Mouse (Mus musculus) erythroblast, embryonic 14.5 days (primary cell): ENCODE measurements around the gene Thumpd3. TPM values are rescaled to one million over a fixed set of nuclear protein-coding genes. Genes with fewer than 3 reads are reported as not detected.

Experiments
- H3K27me3 ChIP-seq: 2 replicates; pipeline ENCODE4 v1.6.1; 2012; ENCODE audit warnings: inconsistent platforms; ENCODE audit not compliant: control insufficient read depth
- H3K36me3 ChIP-seq: 2 replicates; pipeline ENCODE4 v1.6.1; 2012; ENCODE audit warnings: mild to moderate bottlenecking, inconsistent platforms; ENCODE audit not compliant: control insufficient read depth
- H3K4me1 ChIP-seq: 2 replicates; pipeline ENCODE4 v1.6.1; 2012; ENCODE audit warnings: inconsistent platforms; ENCODE audit not compliant: control insufficient read depth
- H3K4me3 ChIP-seq: replicated peaks from 2 replicates; pipeline ENCODE3; 2012; ENCODE audit warnings: moderate library complexity, mild to moderate bottlenecking, inconsistent platforms
- H3K9me3 ChIP-seq: 2 replicates; pipeline ENCODE4 v1.6.1; 2012; ENCODE audit warnings: low read length, inconsistent platforms, mixed read lengths; ENCODE audit not compliant: control insufficient read depth
- GATA1 ChIP-seq: IDR thresholded peaks from 2 replicates; pipeline ENCODE4 v1.6.1; 2012; ENCODE audit warnings: low read length, inconsistent platforms, mixed read lengths
- TAL1 ChIP-seq: IDR thresholded peaks from 3 replicates; pipeline ENCODE4 v1.6.1; 2012; ENCODE audit warnings: low read length, inconsistent platforms, mixed read lengths
- polyA plus RNA-seq: library from polyadenylated mRNA; stranded (reverse); fragments of >175 nt; gene quantifications from 2 replicates; pipeline ENCODE4 v1.2.3, GENCODE M21; 2012

The Thumpd3 gene
- polyA plus RNA-seq, 1 experiment = 0.25 TPM

- TF ChIP-seq GATA1 (no peak), TAL1 (no peak)
- H3K4me3 ChIP-seq = no peak overlapping the region
- H3K4me1 ChIP-seq = peaks cover 8% of the 10 kb centered on the region
- no peaks in the 10 kb centered on the region for H3K27me3 ChIP-seq
- H3K36me3 ChIP-seq = peaks cover 16% of the 10 kb centered on the region
- H3K9me3 ChIP-seq = no peaks in the 10 kb centered on the region
Measured at GRCm38 (mm10) chr6:113093206-113093605, 47.2 kb downstream of the Thumpd3 start.

DNA sequence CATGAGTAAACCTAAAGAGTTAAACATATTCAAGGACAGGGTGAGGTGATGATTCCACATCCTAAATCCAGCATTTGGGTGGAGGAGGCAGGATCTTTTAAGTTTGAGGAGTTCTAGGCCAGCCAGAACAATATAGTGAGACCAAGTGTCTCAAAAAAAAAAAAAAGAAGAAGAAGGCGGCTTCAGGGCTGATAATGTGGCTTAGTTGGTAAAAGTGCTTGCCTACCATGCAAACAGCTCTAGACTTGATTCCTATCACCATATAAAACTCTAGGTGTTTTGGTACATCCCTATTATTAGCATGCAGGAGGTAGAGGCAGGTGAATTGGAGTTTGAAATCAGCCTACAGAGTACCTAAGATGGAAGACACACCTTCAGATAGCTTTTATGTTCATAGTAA, 49.5 kb downstream of the Thumpd3 start:
- Histone ChIP-seq H3K4me1 (peaks cover 13% of the 10 kb centered on the region), H3K4me3 (no peak overlapping the region), H3K36me3 (peaks cover 12% of the 10 kb centered on the region), H3K9me3 (no peaks in the 10 kb centered on the region), H3K27me3 (no peaks in the 10 kb centered on the region)
- TF ChIP-seq TAL1 (no peak), GATA1 (no peak)

DNA sequence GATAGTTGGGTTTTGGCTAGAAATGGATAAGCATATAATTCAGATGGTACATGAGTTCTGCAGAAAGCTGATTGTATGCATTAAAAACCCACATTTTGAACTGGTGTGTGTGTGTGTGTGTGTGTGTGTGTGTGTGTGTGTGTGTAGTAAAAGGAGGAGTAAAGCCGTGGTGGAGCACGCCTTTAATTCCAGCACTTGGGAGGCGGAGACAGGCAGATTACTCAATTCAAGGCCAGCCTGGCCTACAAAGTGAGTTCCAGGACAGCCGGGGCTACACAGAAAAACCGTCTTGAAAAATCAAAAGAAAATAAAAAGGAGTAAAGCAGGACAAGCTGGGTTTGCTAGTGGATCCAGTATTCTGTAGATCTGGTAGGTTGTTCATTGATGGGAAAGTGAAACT, 51.6 kb downstream of the Thumpd3 start:
- no peaks in the 10 kb centered on the region for H3K9me3 ChIP-seq
- H3K36me3 ChIP-seq = peaks cover 12% of the 10 kb centered on the region
- no peak for TF ChIP-seq TAL1
- no peak for TF ChIP-seq GATA1
- H3K4me1 ChIP-seq = peaks cover 20% of the 10 kb centered on the region
- no peak overlapping the region for H3K4me3 ChIP-seq
- H3K27me3 ChIP-seq = no peaks in the 10 kb centered on the region

DNA sequence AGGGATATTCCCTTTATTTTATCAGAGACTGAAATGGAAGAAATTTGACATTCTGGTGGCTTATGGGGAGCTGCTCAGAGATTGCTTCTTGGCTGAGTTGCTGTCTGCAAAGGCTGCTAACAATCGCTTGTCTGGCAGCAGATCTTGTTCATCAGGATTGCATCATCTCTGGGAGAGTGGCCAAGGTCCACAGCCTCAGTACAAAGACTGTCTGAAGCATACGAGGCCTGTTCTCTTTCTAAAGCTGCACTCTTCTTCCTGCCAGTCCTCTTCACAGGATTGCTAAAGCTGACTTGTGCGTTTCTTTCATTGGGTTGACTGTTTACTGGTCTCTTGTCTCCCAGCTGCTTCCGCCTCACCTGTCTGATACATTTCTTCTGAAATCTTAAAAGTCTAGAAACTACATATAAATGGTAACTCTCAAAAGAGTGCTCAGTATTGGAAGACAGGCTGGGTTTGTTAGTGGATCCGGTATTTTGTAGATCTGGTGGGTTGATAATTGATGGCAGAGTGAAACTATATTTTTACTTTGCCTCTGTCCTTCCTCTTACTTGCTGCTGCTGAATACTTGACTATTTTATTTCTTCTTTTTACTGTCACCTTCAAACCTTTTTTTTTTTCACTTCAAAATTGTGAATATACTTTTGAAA, 53.7 kb downstream of the Thumpd3 start:
- H3K4me3 ChIP-seq = no peak overlapping the region
- TF ChIP-seq TAL1 (no peak), GATA1 (no peak)

GRCm38 (mm10) chr6:113102541-113102940, 56.5 kb downstream of the Thumpd3 start:
- no peaks in the 10 kb centered on the region for H3K27me3 ChIP-seq
- peaks cover 17% of the 10 kb centered on the region for H3K4me1 ChIP-seq
- TF ChIP-seq TAL1 = no peak
- TF ChIP-seq GATA1 = no peak
- H3K4me3 ChIP-seq = no peak overlapping the region
- no peaks in the 10 kb centered on the region for H3K9me3 ChIP-seq
- peaks cover 34% of the 10 kb centered on the region for H3K36me3 ChIP-seq

More for the DNA sequence above, 53.7 kb downstream of the Thumpd3 start:
- Histone ChIP-seq H3K36me3 (peaks cover 15% of the 10 kb centered on the region), H3K27me3 (no peaks in the 10 kb centered on the region), H3K9me3 (no peaks in the 10 kb centered on the region), H3K4me1 (peaks cover 20% of the 10 kb centered on the region)

DNA sequence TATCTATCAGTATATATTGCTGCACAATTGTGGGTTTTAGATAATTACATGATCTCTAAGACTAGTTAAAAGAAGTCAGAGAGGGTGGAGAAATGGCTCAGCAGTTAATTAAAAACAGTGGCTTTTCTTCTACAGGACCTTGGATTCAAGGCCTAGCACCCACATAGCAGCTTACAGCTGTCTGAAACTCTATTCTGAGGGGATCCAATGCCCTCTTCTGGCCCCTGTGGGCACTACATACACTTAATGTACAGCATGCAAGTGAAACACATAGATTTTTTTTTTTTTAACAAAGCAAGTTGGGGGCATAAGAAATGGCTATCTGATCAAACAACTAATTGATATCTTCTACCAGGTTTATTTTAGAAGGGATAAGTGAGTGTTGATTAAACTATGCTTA, 57.7 kb downstream of the Thumpd3 start:
- peaks cover 40% of the 10 kb centered on the region for H3K36me3 ChIP-seq
- H3K4me3 ChIP-seq = no peak overlapping the region
- peaks cover 14% of the 10 kb centered on the region for H3K4me1 ChIP-seq

DNA sequence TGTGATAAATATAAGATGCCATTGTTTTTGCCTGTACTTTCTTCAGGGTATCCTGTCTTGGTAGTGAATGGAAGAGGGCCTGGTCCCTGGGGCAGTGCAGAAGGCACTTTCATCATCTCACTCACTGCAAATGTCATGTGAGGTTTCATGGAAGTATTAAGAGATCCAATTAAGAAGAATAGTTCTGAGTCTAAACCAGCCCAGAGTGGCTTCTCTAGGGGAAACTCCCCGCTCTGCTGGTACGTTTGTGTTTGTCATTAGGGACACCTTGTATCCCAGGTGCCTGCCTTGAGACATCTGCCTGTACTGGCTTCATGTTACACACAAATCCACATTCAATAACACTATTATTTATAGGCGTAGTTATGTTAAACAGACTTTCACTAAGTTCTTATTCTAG, 63.4 kb downstream of the Thumpd3 start:
- no peaks in the 10 kb centered on the region for H3K27me3 ChIP-seq
- H3K4me1 ChIP-seq = no peaks in the 10 kb centered on the region
- TF ChIP-seq TAL1 (no peak), GATA1 (no peak)
- no peaks in the 10 kb centered on the region for H3K9me3 ChIP-seq
- no peak overlapping the region for H3K4me3 ChIP-seq
- peaks cover 86% of the 10 kb centered on the region for H3K36me3 ChIP-seq

More for the DNA sequence above, 57.7 kb downstream of the Thumpd3 start:
- no peaks in the 10 kb centered on the region for H3K27me3 ChIP-seq
- H3K9me3 ChIP-seq = no peaks in the 10 kb centered on the region
- TF ChIP-seq TAL1 (no peak), GATA1 (no peak)

GRCm38 (mm10) chr6:113109956-113110355, 63.9 kb downstream of the Thumpd3 start:
- Histone ChIP-seq H3K4me1 (no peaks in the 10 kb centered on the region), H3K36me3 (peaks cover 86% of the 10 kb centered on the region), H3K4me3 (no peak overlapping the region), H3K27me3 (no peaks in the 10 kb centered on the region), H3K9me3 (no peaks in the 10 kb centered on the region)
- TF ChIP-seq TAL1 = no peak
- TF ChIP-seq GATA1 = no peak

Other genes starting within 250 kb of the Thumpd3 start
- gene Srgap3, start 99.0 kb upstream of the Thumpd3 start, polyA plus RNA-seq = 0.01 and 0.02 TPM in 2 replicates
- gene Setd5, start 31.1 kb downstream of the Thumpd3 start, polyA plus RNA-seq = 0.69 and 1.3 TPM in 2 replicates
- gene Lhfpl4, start 149.2 kb downstream of the Thumpd3 start, polyA plus RNA-seq = 0.01 TPM in 1 of 2 replicates, not detected in the other
- 11.4 and 14.2 TPM in 2 replicates for gene Mtmr14, start 191.6 kb downstream of the Thumpd3 start, polyA plus RNA-seq
- 0.02 and 0.03 TPM in 2 replicates for gene Cpne9, start 236.1 kb downstream of the Thumpd3 start, polyA plus RNA-seq